Mouse (Mus musculus) stomach, embryonic 15.5 days (tissue): ENCODE measurements around the gene Gm4858. TPM values are rescaled to one million over a fixed set of nuclear protein-coding genes. Genes with fewer than 3 reads are reported as not detected.

ENCODE experiments used
- ATAC-seq: fragments of 200-750 bp; cut with Nextera tagmentation; 2 replicates; pipeline ENCODE4 v1.8.0; 2017; ENCODE audit warnings: low read depth, moderate number of reproducible peaks, moderate TSS enrichment; ENCODE audit not compliant: insufficient read depth, low FRiP score
- H3K27ac ChIP-seq: fragments of 300-500 bp; sonication (generic); 2 replicates; pipeline ENCODE4 v1.5.1; 2015; ENCODE audit warnings: mild to moderate bottlenecking, inconsistent platforms
- H3K27me3 ChIP-seq: fragments of 300-500 bp; sonication (generic); replicated peaks from 2 replicates; pipeline ENCODE4 v1.6.1; 2015; ENCODE audit warnings: inconsistent platforms
- H3K36me3 ChIP-seq: fragments of 300-500 bp; sonication (generic); 2 replicates; pipeline ENCODE4 v1.6.1; 2015; ENCODE audit warnings: inconsistent platforms
- H3K4me1 ChIP-seq: fragments of 300-500 bp; sonication (generic); 2 replicates; pipeline ENCODE4 v1.6.1; 2015; ENCODE audit warnings: inconsistent platforms
- H3K4me2 ChIP-seq: fragments of 300-500 bp; sonication (generic); 2 replicates; pipeline ENCODE4 v1.6.1; 2015; ENCODE audit warnings: mild to moderate bottlenecking, inconsistent platforms
- H3K4me3 ChIP-seq: fragments of 300-500 bp; sonication (generic); replicated peaks from 2 replicates; pipeline ENCODE4 v1.5.1; 2015; ENCODE audit warnings: inconsistent platforms
- H3K9ac ChIP-seq: fragments of 300-500 bp; sonication (generic); 2 replicates; pipeline ENCODE4 v1.6.1; 2015; ENCODE audit warnings: inconsistent platforms
- H3K9me3 ChIP-seq: fragments of 300-500 bp; sonication (generic); 2 replicates; pipeline ENCODE4 v1.6.1; 2016; ENCODE audit warnings: inconsistent platforms
- WGBS: fragments of 180-500 bp; shearing (Covaris S2); methylation state at CpG from one replicate; pipeline ENCODE4 v1.1.7; 2015; 5-methylcytosine and 5-hydroxymethylcytosine counted together
- polyA plus RNA-seq: library from polyadenylated mRNA; unstranded; fragments of >200 nt; fragmentation: Nextera tagmentation; extraction: Ambion mirVana; gene quantifications from 2 replicates; pipeline ENCODE4 v1.2.1, GENCODE M21; 2015

Gm4858 gene
- polyA plus RNA-seq, 1 experiment from 2014 or later = not detected

DNA sequence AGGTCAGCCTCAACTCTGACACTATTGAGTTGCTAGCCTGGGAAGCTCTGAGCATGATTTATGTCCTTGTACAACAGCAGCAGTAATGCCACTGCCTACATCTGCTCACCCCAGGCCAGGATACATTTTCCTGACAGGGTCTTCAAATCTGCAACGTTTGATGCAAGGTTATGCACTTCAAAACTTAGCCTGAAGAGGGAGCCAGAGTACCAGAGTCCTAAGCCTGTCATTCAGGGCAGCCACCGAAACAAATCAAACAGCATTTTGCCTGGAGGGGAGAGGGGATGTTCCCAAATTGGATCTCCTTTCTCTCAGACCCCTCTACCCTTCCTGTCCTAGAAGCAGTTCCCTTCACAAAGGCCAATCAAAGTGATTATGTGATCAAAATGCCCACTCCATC is 45.9 kb downstream of the Gm4858 start:
- WGBS = 2% methylated on average over 2 of the region's 2 CpGs

GRCm38 (mm10) chr3:93119101-93119500 is 50.5 kb downstream of the Gm4858 start:
- no peaks in the 10 kb centered on the region for H3K27me3 ChIP-seq
- H3K9me3 ChIP-seq = no peaks in the 10 kb centered on the region
- no peak overlapping the region for H3K27ac ChIP-seq
- H3K9ac ChIP-seq = no peak overlapping the region
- H3K4me1 ChIP-seq = no peaks in the 10 kb centered on the region
- no peak for ATAC-seq
- H3K4me3 ChIP-seq = no peak overlapping the region
- 46% methylated on average over 4 of the region's 4 CpGs for WGBS
- H3K36me3 ChIP-seq = no peaks in the 10 kb centered on the region
- no peak overlapping the region for H3K4me2 ChIP-seq

More for the DNA sequence above, 45.9 kb downstream of the Gm4858 start:
- Histone ChIP-seq H3K9ac (no peak overlapping the region), H3K9me3 (no peaks in the 10 kb centered on the region), H3K4me3 (no peak overlapping the region), H3K27me3 (no peaks in the 10 kb centered on the region), H3K27ac (no peak overlapping the region), H3K36me3 (no peaks in the 10 kb centered on the region), H3K4me2 (no peak overlapping the region), H3K4me1 (no peaks in the 10 kb centered on the region)
- ATAC-seq = no peak

Other genes starting within 250 kb of the Gm4858 start
- 0.05 TPM in 1 of 2 replicates, not detected in the other for gene Kprp, start 241.6 kb upstream of the Gm4858 start, polyA plus RNA-seq
- not detected in 2 replicates for gene Lce1l, start 217.5 kb upstream of the Gm4858 start, polyA plus RNA-seq
- not detected in 2 replicates for gene 2310050C09Rik, start 198.6 kb upstream of the Gm4858 start, polyA plus RNA-seq
- gene Lce3a, start 142.6 kb upstream of the Gm4858 start, polyA plus RNA-seq = 0.62 TPM in 1 of 2 replicates, not detected in the other
- not detected in 2 replicates for gene Lce3b, start 135.8 kb upstream of the Gm4858 start, polyA plus RNA-seq
- gene Lce3c, start 124.3 kb upstream of the Gm4858 start, polyA plus RNA-seq = not detected in 2 replicates
- gene Lce3d, start 111.4 kb upstream of the Gm4858 start, polyA plus RNA-seq = not detected in 2 replicates
- 0.36 TPM in 1 of 2 replicates, not detected in the other for gene Lce3e, start 101.8 kb upstream of the Gm4858 start, polyA plus RNA-seq
- gene Lce3f, start 76.6 kb upstream of the Gm4858 start, polyA plus RNA-seq = 2.3 TPM in 1 of 2 replicates, not detected in the other
- gene Crct1, start 53.1 kb upstream of the Gm4858 start, polyA plus RNA-seq = 3.0 and 22.7 TPM in 2 replicates
- not detected in 2 replicates for gene Lce1m, start 49.8 kb upstream of the Gm4858 start, polyA plus RNA-seq
- 0.68 TPM in 1 of 2 replicates, not detected in the other for gene Crnn, start 76.0 kb downstream of the Gm4858 start, polyA plus RNA-seq
- not detected in 2 replicates for gene Flg2, start 128.5 kb downstream of the Gm4858 start, polyA plus RNA-seq
- 0.51 TPM in 1 of 2 replicates, not detected in the other for gene Flg, start 204.7 kb downstream of the Gm4858 start, polyA plus RNA-seq